In the genomic region with DNA sequence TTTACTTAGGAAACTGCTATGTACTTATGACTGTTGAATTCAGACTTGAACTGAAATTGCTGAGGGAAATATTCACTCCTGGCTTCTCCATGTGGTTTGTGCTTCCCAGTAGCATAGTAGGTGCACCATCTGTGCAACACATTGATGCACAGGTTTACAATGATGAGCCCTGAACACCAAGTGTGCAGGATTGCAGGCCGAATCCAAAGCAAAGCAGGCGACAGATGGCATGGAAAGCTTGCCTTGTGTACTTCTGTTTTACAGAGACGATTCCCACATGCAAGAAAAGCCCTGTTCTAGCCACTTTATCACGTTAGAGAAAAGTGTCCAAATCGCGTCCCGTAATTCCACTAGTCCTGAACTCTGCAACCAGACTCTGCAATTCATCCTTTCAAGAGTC, we compare ENCODE assay signal across 17 mouse cellular contexts.
DNase-seq lines count a peak whose midpoint lies in the region; ATAC-seq lines count a peak whose summit lies in the region.
"Had no signal": no experiment of that assay in that cellular context is flagged by ENCODE, and none has a peak within 500 bp of the region (broad histone marks: within the 10 kb centered on the region; RNA-seq: fewer than 3 reads in every experiment).

No protein-coding gene starts in this region.

- DNase-seq in frontal cortex, adult 2 months (ENCODE audit: extremely low spot score in 1 of 2, low spot score in 1 of 2), result no peak
- DNase-seq in layer of hippocampus, adult 18-20 months (ENCODE audit: low spot score in 2 of 2), result peak; percentile 74 to 89
- peak; percentile 74 for DNase-seq in layer of hippocampus, adult 9-11 months
- peak; percentile 9 for DNase-seq in right cerebral cortex, postnatal 4 days
- no peak for DNase-seq in spleen, postnatal 14 days (ENCODE audit: low spot score in 2 of 2)
- DNase-seq in kidney, postnatal 36 days, result no peak
- DNase-seq: adrenal gland, postnatal 25 days; cerebellum, adult 11 months; cerebellum, postnatal 36 days; heart, postnatal 36 days; kidney, adult 11 months; kidney, postnatal 4 days; liver; thymus, adult 2 months had no signal

- peak; percentile 52 for ATAC-seq in frontal cortex, adult (ENCODE audit: low TSS enrichment)
- ATAC-seq: activated CD4-positive, CD25-positive, alpha-beta regulatory T cell, adult 4 months; midbrain, embryonic 16.5 days had no signal

Comparison
In these comparisons a context has a peak if more than half of its experiments do, and no peak if none do; other contexts are left out.
1. DNase-seq: peak in layer of hippocampus, adult 18-20 months (2 of 2), layer of hippocampus, adult 9-11 months (single experiment) and right cerebral cortex, postnatal 4 days (single experiment); none in frontal cortex, adult 2 months (0 of 2), spleen, postnatal 14 days (0 of 2) and kidney, postnatal 36 days (0 of 2).